Mouse (Mus musculus) liver, embryonic 14.5 days (tissue): ENCODE measurements around the gene Ogfod1.

Experiments
- CTCF ChIP-seq: IDR thresholded peaks from 2 replicates; pipeline ENCODE4 v1.5.1; 2016; ENCODE audit warnings: antibody characterized with exemption, low read depth, control low read depth
- EP300 ChIP-seq: IDR thresholded peaks from 2 replicates; pipeline ENCODE4 v1.6.1; 2016; ENCODE audit warnings: antibody characterized with exemption, low read depth

DNA sequence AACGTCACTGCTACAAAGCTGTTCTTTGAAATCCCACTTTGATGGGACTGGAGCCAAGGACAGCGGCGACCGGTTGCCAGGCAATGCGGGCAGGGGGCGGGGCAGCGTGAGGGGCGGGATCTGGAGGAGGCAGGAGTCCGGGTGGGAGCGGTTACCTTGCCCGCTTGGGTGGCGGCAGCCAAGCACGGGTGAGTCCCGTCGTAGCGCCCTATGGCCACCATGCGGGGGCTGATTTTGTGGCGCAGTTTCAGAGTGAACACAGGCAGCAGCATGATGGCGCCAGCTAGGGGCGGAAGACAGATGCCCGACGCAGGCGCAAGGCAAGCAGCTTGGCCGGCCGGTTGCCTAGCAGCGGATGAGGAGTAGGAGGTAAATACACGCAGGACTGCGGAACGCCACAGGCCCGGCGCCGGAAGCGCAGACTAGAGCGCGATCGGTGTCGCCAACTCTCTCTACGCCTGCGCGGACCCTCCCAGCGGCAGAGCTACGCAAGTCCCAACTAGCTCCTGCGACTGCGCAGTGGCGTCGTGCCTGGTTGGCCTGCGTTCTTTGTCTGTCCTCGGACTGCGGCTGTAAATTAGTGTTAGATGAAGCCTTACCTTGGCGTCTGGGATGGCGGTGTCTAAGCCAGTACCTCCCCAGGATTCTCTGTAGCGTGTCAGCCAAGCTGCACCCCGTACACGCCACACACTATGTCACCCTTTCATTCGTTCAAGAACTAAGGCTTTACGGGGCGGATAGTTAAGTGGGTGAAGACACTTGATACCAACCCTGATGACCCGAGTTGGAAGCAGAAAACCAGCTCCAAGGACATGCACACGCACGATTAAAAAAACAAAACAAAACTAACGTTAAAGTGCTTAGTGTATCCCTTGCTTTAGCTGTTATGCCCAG is 61.3 kb downstream of the Ogfod1 start, which contains the start of gene Bbs2:
- TF ChIP-seq CTCF = peak; percentile 76
- TF ChIP-seq EP300 = no peak
